Mouse (Mus musculus): Measurements from ENCODE around the gene Pik3c2b.

GRCm38 (mm10) chr1:133093719-133094118, 48.3 kb downstream of the Pik3c2b start:
- no peak for TF ChIP-seq CTCF (IDR thresholded peaks at IDR 0.05; ENCODE audit: borderline replicate concordance, insufficient read depth, low read depth, low read length)
- TF ChIP-seq POLR2A (IDR thresholded peaks at IDR 0.05; ENCODE audit: borderline replicate concordance, insufficient read depth, low read length): no peak
